Mouse (Mus musculus): ENCODE measurements around the gene Lysmd1.

- TF ChIP-seq CTCF (IDR thresholded peaks at IDR 0.05; ENCODE audit: extremely low read depth, insufficient read depth, low read length) (no peak), POLR2A (IDR thresholded peaks at IDR 0.05; ENCODE audit: extremely low read depth, insufficient read depth, low read length) (no peak)
These were observed 36.1 kb downstream of the Lysmd1 start for GRCm38 (mm10) chr3:95169996-95170395.

Data from cortical plate, adult 2 months (tissue).